Mouse (Mus musculus) neural tube, embryonic 14.5 days (tissue): ENCODE data around the gene Otub1. TPM values are rescaled to one million over a fixed set of nuclear protein-coding genes. Genes with fewer than 3 reads are reported as not detected.

ENCODE experiments used
- ATAC-seq: fragments of 200-750 bp; cut with Nextera tagmentation; 2 replicates; pipeline ENCODE4 v1.8.0; 2017; ENCODE audit warnings: low read depth, mild to moderate bottlenecking, moderate TSS enrichment, moderate library complexity
- H3K27ac ChIP-seq: fragments of 300-500 bp; sonication (generic); 2 replicates; pipeline ENCODE4 v1.5.1; 2014; ENCODE audit warnings: low read depth, mild to moderate bottlenecking, control low read depth, low read length, moderate library complexity, mixed read lengths
- H3K27me3 ChIP-seq: fragments of 300-500 bp; sonication (generic); 2 replicates; pipeline ENCODE4 v1.6.1; 2014; ENCODE audit warnings: low read length; ENCODE audit not compliant: control insufficient read depth, insufficient read depth
- H3K36me3 ChIP-seq: fragments of 300-500 bp; sonication (generic); 2 replicates; pipeline ENCODE4 v1.6.1; 2014; ENCODE audit warnings: low read length, mixed read lengths; ENCODE audit not compliant: control insufficient read depth, insufficient read depth
- H3K4me1 ChIP-seq: fragments of 300-500 bp; sonication (generic); 2 replicates; pipeline ENCODE4 v1.6.1; 2014; ENCODE audit warnings: low read length; ENCODE audit not compliant: control insufficient read depth, insufficient read depth
- H3K4me2 ChIP-seq: fragments of 300-500 bp; sonication (generic); 2 replicates; pipeline ENCODE4 v1.6.1; 2014; ENCODE audit warnings: mild to moderate bottlenecking, low read depth, low read length, control low read depth
- H3K4me3 ChIP-seq: fragments of 300-500 bp; sonication (generic); 2 replicates; pipeline ENCODE4 v1.5.1; 2014; ENCODE audit warnings: low read depth, low read length, control low read depth, mixed read lengths
- H3K9ac ChIP-seq: fragments of 300-500 bp; sonication (generic); replicated peaks from 2 replicates; pipeline ENCODE4 v1.6.1; 2014; ENCODE audit warnings: low read depth, mild to moderate bottlenecking, control low read depth, low read length, mixed read lengths
- H3K9me3 ChIP-seq: fragments of 300-500 bp; sonication (generic); 2 replicates; pipeline ENCODE4 v1.6.1; 2016; ENCODE audit warnings: low read length; ENCODE audit not compliant: control insufficient read depth
- WGBS: fragments of 180-500 bp; shearing (Covaris S2); extraction: QIAGEN DNeasy Blood & Tissue Kit; methylation state at CpG from one replicate; pipeline ENCODE4 v1.1.7; 2014; 5-methylcytosine and 5-hydroxymethylcytosine counted together
- polyA plus RNA-seq: library from polyadenylated mRNA; unstranded; fragments of >200 nt; fragmentation: Nextera tagmentation; extraction: Ambion mirVana; gene quantifications from 2 replicates; pipeline ENCODE4 v1.2.1, GENCODE M21; 2014

Otub1 gene
- polyA plus RNA-seq, 1 experiment from 2014 or later: 255 TPM

DNA sequence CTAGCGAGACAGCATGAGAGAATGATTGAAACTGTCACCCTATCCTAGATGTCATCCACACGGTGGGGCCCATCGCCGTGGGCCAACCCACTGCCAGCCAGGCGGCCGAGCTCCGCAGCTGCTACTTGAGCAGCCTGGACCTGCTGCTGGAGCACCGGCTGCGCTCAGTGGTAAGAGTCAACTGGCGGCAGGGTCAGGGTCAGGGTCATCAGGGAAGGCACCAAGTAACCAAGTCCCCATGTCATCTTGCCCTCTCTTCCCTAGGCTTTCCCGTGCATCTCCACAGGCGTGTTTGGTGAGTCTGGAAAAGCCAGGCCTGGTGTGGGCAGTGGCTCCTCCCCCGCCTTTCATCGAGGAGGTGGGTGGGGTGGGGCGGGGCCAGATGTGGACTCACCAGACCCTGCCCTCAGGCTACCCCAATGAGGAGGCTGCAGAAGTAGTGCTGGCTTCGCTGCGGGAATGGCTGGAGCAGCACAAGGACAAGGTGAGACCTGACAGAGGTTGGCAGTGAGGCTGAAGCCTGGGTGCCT lies 9.3 kb downstream of the Otub1 start:
- 13% methylated on average over 17 of the region's 17 CpGs for WGBS
- Histone ChIP-seq H3K4me2 (no peak overlapping the region), H3K9ac (no peak overlapping the region), H3K27ac (no peak overlapping the region), H3K36me3 (peaks cover 18% of the 10 kb centered on the region), H3K4me1 (no peaks in the 10 kb centered on the region; the same call in 1 of the 2 replicates), H3K9me3 (no peaks in the 10 kb centered on the region), H3K4me3 (no peak overlapping the region), H3K27me3 (no peaks in the 10 kb centered on the region)
- 0 out of 2 replicates have a peak, but pooled peaks have one; percentile 2 for ATAC-seq

GRCm38 (mm10) chr19:7195900-7196728 lies 10.0 kb downstream of the Otub1 start:
- Histone ChIP-seq H3K9ac (no peak overlapping the region), H3K4me1 (no peaks in the 10 kb centered on the region; the same call in 1 of the 2 replicates), H3K27ac (no peak overlapping the region), H3K36me3 (peaks cover 18% of the 10 kb centered on the region), H3K27me3 (no peaks in the 10 kb centered on the region), H3K9me3 (no peaks in the 10 kb centered on the region), H3K4me2 (no peak overlapping the region), H3K4me3 (no peak overlapping the region)
- peak; percentile 24; the same call in 1 of the 2 replicates for ATAC-seq
- 14% methylated on average over 33 of the region's 33 CpGs for WGBS

- H3K27me3 ChIP-seq: 0 out of 2 replicates have a peak, but pooled peaks cover 3% of the 10 kb centered on the region
- no peak overlapping the region for H3K4me3 ChIP-seq
- ATAC-seq: no peak
- H3K4me2 ChIP-seq: no peak overlapping the region
- H3K36me3 ChIP-seq: no peaks in the 10 kb centered on the region; the same call in 1 of the 2 replicates
- WGBS: 24% methylated on average over 2 of the region's 2 CpGs
- no peaks in the 10 kb centered on the region for H3K9me3 ChIP-seq
- no peak overlapping the region for H3K27ac ChIP-seq
- no peak overlapping the region for H3K9ac ChIP-seq
- H3K4me1 ChIP-seq: no peaks in the 10 kb centered on the region; the same call in 1 of the 2 replicates
These were observed 13.6 kb downstream of the Otub1 start for GRCm38 (mm10) chr19:7192561-7192967.

DNA sequence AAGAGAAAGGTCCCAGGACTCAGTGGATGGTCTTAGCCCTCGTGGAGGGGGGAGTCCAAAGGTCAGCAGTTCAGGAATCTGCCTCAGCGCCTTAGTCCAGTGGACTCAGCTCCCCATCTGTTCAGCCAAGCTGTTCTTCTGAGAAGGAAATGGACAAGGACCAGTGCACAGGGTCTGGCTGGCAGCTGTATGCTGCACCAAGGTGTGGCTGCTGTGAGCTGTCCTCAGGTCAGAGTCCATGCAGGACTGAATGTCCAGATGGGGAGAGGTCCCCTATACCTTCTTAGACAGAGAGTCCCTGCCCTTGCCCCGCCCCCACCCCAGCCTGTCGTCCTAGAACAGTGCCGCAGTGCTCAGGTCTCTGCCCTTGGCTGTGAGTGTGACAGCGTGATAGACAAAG lies 14.5 kb downstream of the Otub1 start:
- ATAC-seq: no peak
- Histone ChIP-seq H3K4me2 (no peak overlapping the region), H3K4me1 (no peaks in the 10 kb centered on the region; the same call in 1 of the 2 replicates), H3K9ac (no peak overlapping the region), H3K4me3 (no peak overlapping the region), H3K9me3 (no peaks in the 10 kb centered on the region), H3K27ac (no peak overlapping the region), H3K27me3 (0 out of 2 replicates have a peak, but pooled peaks cover 3% of the 10 kb centered on the region), H3K36me3 (no peaks in the 10 kb centered on the region)
- WGBS: 52% methylated on average over 6 of the region's 6 CpGs

- H3K4me2 ChIP-seq: no peak overlapping the region
- H3K36me3 ChIP-seq: no peaks in the 10 kb centered on the region
- H3K4me1 ChIP-seq: peaks cover 4% of the 10 kb centered on the region
- 0 out of 2 replicates have a peak, but pooled peaks cover 3% of the 10 kb centered on the region for H3K27me3 ChIP-seq
- no peak overlapping the region for H3K9ac ChIP-seq
- no peak overlapping the region for H3K27ac ChIP-seq
- ATAC-seq: no peak
- H3K4me3 ChIP-seq: no peak overlapping the region
- WGBS: 33% methylated on average over 5 of the region's 5 CpGs
- H3K9me3 ChIP-seq: no peaks in the 10 kb centered on the region
These were observed 15.1 kb downstream of the Otub1 start for GRCm38 (mm10) chr19:7190986-7191385.

- Histone ChIP-seq H3K9ac (no peak overlapping the region), H3K27me3 (0 out of 2 replicates have a peak, but pooled peaks cover 3% of the 10 kb centered on the region), H3K4me2 (no peak overlapping the region), H3K4me3 (no peak overlapping the region), H3K9me3 (no peaks in the 10 kb centered on the region), H3K27ac (no peak overlapping the region), H3K36me3 (no peaks in the 10 kb centered on the region), H3K4me1 (peaks cover 9% of the 10 kb centered on the region)
- ATAC-seq: no peak
- 76% methylated on average over 4 of the region's 4 CpGs for WGBS
These were observed 17.1 kb downstream of the Otub1 start for GRCm38 (mm10) chr19:7189026-7189425.

DNA sequence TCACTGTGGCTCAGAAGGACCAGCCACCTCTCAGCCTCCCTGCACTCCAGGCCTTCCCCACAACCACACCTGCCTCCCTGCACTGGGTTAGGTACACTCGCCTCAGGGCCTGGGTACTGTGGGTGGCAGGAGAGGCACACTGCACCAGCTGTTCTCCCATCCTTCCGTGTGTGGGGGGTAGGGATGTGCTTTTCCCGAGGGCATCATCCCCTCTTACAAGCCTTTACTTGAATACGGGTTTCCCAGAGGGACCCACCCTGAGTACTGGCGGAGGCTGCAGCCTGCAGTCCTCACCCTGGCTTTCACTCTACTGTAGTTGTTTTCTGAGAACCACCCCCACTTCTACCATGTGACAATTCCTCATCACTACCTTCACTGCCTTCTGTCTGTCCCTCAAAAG lies 19.0 kb downstream of the Otub1 start:
- no peak overlapping the region for H3K4me2 ChIP-seq
- H3K27ac ChIP-seq: no peak overlapping the region
- no peak for ATAC-seq
- peaks cover 20% of the 10 kb centered on the region for H3K4me1 ChIP-seq
- H3K9ac ChIP-seq: no peak overlapping the region
- WGBS: 36% methylated on average over 5 of the region's 5 CpGs
- no peaks in the 10 kb centered on the region for H3K9me3 ChIP-seq
- H3K36me3 ChIP-seq: no peaks in the 10 kb centered on the region
- H3K27me3 ChIP-seq: 0 out of 2 replicates have a peak, but pooled peaks cover 3% of the 10 kb centered on the region
- H3K4me3 ChIP-seq: no peak overlapping the region

- no peak for ATAC-seq
- Histone ChIP-seq H3K4me3 (no peak overlapping the region), H3K9me3 (no peaks in the 10 kb centered on the region), H3K4me1 (peaks cover 27% of the 10 kb centered on the region), H3K9ac (no peak overlapping the region), H3K36me3 (no peaks in the 10 kb centered on the region), H3K4me2 (no peak overlapping the region), H3K27me3 (0 out of 2 replicates have a peak, but pooled peaks cover 3% of the 10 kb centered on the region), H3K27ac (no peak overlapping the region)
- 2% methylated on average over 18 of the region's 18 CpGs for WGBS
These were observed 20.3 kb downstream of the Otub1 start for GRCm38 (mm10) chr19:7185715-7186291.

DNA sequence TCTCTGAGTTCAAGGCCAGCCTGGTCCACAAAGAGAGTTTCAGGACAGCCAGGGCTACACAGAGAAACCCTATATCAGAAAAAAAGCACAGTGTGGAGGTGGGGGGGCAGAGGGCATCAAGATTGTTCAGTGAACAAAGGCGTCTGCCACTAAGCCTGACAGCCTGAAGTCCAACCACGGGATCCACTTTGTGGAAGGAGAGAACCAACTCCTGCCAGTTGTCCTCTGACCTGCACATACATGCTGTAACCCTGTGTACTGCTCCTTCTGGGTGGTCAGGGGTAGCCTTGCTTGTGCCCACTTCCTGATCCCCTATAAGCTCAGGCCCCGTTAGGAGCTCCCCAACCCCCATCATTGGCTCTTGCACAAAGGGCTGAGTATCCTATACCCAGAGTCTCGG lies 21.1 kb downstream of the Otub1 start:
- Histone ChIP-seq H3K4me2 (no peak overlapping the region), H3K27ac (no peak overlapping the region), H3K36me3 (no peaks in the 10 kb centered on the region), H3K4me1 (peaks cover 27% of the 10 kb centered on the region), H3K9me3 (no peaks in the 10 kb centered on the region), H3K9ac (no peak overlapping the region), H3K27me3 (0 out of 2 replicates have a peak, but pooled peaks cover 3% of the 10 kb centered on the region), H3K4me3 (no peak overlapping the region)
- ATAC-seq: no peak
- 37% methylated on average over 4 of the region's 4 CpGs for WGBS
